Mouse (Mus musculus): ENCODE results near the gene Cyp2t4.

Gene Cyp2t4

DNA sequence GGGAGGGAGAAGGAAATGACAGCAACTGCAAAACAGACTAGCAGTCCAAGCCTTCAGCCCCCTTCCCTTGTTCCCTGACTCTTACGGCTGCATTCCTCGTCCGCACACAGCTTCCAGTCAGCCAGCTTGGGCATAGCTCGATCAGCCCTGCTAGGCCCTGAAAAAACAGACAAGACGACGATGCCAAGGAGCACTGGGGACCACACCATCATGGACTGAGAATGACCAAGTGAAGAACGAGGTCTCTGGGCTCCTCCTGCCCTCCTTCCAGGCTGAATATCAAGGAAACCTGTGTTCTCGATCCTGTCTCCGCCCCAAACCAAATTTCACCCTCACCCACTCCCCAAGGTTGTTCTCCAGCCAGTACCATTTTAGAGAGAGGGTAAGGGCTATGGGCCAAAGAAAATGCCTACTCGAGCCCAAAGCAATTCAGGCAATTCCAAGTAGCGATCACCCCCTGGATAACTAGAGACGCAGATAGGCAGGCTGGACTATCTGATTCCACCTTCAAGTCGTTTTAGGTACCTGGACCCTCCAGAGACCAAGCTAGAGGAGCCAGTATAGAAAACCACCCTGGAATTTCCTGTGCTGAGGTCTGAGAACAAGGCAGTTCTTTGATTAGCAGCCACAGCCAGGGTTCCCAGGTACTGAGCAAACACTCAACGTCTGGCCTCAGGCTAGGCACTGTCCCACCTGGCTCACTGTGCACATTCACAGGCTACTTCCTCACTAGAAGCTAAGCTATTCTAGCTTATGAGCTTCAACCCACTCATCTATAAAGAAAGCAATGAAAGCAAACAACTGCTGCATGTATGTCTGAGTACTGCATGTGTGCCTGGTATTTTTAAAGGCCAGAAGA lies 27.6 kb downstream of the Cyp2t4 start, which contains the start of the genes Gm21983 and Mia:
Gm21983 (minus strand) TSS at position 250 of the 859 bp plus-strand sequence.
Mia (minus strand) TSS at position 321 of the 859 bp plus-strand sequence.
- DNase-seq (ENCODE audit: low read depth in 1 of 2, low spot score in 2 of 2): no peak

GRCm38 (mm10) chr7:27182498-27182897 lies 29.0 kb downstream of the Cyp2t4 start:
- no peak for DNase-seq (ENCODE audit: low read depth in 1 of 2, low spot score in 2 of 2)

DNA sequence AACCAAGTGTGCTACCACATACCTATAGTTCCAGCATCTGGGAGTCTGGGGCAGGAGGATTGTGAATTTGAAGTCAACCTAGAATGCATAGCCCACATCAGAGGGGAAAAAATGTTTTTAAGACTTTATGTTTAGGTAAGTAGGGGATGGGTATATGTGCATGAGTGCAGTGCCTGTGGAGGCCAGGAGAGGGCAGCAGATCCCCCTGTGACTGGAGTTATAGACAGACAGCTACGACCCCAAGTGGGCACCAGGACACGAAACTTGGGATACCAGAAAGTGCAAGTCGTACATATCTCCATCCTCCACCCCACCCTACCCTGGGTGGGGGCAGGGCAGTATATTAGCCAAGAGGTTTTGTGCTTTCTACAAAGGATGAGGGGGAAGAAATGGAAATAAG lies 31.4 kb downstream of the Cyp2t4 start:
- no peak for DNase-seq (ENCODE audit: low read depth in 1 of 2, low spot score in 2 of 2)

- no peak for DNase-seq (ENCODE audit: low read depth in 1 of 2, low spot score in 2 of 2)
Measured at GRCm38 (mm10) chr7:27185986-27186385, 32.5 kb downstream of the Cyp2t4 start.

DNA sequence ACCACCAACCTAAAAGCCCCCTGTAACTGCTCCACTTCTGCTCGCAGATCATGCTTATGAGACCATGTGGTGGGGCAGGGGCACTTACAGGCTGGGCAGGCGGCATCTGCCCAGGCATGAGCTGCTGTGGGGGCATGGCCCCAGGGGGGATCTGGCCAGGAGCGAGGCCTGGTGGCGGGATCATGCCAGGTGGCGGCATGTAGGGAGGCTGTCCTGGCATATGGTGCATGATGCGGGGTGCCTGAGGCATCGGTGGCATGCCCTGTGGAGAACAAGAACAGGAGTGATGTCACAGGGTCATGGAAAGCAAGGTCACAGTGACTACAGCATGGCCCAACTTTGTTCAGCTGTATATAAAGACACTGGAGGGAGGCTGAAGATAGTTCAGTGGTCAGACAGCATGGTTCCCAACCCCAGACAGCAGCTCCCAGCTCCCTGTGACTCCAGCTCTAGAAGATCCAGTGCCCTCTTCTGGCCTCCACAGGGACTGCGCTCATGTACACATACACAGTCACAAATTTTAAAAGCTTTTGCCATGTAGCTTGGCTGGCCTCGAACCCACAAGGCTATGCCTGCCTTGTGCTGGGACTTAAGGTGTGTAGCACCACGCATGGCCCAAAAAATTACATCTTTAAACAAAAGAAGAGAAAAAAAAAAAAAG lies 35.9 kb downstream of the Cyp2t4 start:
- no peak for DNase-seq (ENCODE audit: low read depth in 1 of 2, low spot score in 2 of 2)

- no peak for DNase-seq (ENCODE audit: low read depth in 1 of 2, low spot score in 2 of 2)
Measured at GRCm38 (mm10) chr7:27192434-27192833, 38.9 kb downstream of the Cyp2t4 start.

DNA sequence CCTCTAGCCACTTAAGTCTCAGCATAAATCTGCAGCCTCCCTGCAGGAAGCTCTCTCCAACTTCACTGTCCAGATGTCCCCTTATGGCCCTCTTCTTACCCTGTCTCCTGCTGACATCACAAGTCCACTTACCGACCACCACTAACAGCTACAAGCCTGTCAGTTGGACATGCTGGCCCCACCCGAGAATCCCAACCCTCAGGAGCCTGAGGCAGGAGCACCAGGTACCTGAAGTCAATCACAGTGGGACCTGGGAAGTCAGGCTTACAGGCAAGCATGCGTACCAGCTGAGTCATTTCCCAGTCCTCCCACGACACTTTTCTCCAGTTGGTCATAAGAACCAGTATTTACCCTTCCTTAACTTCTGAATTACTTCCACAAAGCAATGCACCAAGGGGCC lies 40.2 kb downstream of the Cyp2t4 start:
- no peak for DNase-seq (ENCODE audit: low read depth in 1 of 2, low spot score in 2 of 2)

DNA sequence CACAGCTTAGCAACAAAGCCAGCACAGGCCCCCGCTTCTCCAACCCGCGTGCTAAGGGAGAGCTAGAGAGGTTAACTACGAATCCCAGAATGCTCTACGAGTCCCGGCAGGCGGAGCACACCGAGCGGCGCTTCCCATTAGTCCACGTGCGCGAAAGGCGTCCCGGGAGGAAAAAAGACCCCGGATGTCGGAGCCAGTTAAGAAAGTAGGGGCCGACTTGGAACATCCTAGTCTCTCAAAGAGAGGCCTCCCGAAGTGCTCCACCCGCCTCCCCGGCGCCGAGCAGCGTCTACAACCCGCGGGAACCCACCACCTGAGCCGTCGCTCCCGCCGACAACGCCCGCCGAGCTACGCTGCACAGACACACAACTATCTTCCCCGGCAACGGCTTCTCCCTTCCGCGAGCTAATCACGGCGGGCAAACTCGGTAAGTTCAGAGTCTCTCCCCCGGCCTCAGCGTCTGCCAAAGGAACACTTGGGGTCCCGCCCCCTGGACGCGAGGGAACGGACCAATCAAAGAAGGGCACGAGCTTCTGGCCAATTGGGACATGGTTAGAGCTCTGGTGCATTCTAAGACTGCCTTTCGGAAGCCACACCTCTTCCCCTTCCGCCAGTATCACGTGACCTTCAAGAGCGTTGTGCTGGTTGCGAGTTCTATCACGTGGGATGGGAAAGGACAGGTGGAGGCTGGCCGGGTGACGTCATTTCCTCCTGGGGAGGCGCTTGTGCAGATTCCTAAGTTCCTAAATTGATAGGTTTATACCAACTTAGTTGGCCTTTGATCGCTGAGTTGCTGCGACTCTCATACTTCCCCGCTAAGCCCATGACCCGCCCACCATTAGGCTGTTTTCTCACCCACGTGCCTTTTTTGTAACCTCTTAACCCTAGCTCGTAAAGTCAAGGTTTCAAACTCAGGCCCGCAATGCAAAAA lies 42.4 kb downstream of the Cyp2t4 start, which contains the start of the genes BC024978 and Snrpa:
BC024978 (plus strand) TSS at position 101 of the 931 bp plus-strand sequence.
Snrpa (minus strand) TSS at position 591 of the 931 bp plus-strand sequence.
- peak; percentile 91 to 97 for DNase-seq (ENCODE audit: low read depth in 1 of 2, low spot score in 2 of 2)

DNA sequence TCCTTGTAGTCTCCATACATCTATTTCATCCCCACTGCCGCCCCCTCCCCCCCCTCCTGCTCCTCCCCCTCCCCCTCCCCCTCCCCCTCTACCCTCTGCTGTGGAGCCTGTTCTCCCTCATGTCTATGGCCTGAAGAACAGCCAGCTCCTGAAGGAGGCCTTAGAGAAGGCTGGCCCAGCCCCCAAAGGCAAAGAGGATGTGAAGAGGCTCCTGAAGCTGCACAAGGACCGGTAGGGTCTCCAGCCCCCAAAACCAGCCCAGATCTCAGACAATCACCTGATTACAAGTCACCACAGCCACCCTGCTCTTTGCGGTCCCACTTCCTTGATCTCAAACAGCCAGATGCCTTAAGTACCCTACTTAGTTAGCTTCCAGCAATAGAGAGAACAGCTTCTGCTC lies 43.6 kb downstream of the Cyp2t4 start:
- DNase-seq (ENCODE audit: low read depth in 1 of 2, low spot score in 2 of 2): no peak

DNA sequence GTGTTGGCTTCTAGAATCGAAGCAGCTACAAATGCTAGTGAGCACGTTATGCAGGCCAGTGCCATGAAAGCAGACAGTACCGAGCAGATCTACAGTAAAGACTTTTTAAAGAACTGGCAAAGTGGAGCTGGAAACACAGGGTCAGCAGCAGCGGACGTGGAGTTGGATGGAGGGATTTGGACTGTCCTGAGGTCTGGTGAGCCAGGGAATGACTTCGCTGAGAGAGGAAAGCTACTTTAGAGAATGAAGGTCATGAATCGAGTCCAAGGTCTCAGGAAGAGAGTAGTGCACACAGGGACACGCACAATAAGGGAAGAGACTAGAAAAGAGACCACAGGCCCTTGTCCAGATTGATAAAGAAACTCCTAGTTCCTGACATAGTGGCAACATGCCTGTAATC lies 44.1 kb downstream of the Cyp2t4 start:
- DNase-seq (ENCODE audit: low read depth in 1 of 2, low spot score in 2 of 2): no peak

GRCm38 (mm10) chr7:27198355-27198754 lies 44.8 kb downstream of the Cyp2t4 start:
- DNase-seq (ENCODE audit: low read depth in 1 of 2, low spot score in 2 of 2): no peak

DNA sequence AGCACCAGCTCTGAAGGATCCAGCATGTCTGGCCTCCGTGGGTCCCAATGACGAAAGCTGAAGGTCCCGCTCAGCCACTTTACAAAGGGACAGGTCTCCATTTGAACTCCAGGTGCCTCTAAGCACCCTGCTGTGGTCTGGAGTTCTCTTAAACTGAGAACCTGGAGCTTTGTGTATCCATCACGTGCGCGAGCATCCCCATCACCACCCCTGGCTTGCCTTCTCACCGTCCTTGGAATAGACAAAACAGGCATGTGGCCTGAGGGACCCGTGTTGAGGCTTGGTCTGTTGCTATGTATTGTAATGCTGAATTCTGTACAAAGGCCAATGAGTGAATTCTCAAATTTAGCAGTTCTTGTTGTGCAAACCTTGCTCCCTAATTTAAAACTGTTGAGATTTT lies 45.3 kb downstream of the Cyp2t4 start:
- no peak for DNase-seq (ENCODE audit: low read depth in 1 of 2, low spot score in 2 of 2)

GRCm38 (mm10) chr7:27203730-27204449 lies 50.4 kb downstream of the Cyp2t4 start:
- DNase-seq (ENCODE audit: low read depth in 1 of 2, low spot score in 2 of 2): no peak

Data from monocyte, adult 2 months (primary cell).